Comparison of ENCODE assay signal across 8 mouse cellular contexts in genomic region chr6:99666318-99667171, GRCm38 (mm10). TPM values are rescaled to one million over a fixed set of nuclear protein-coding genes. Genes with fewer than 3 reads are reported as not detected.
DNase-seq lines count a peak whose midpoint lies in the region; ATAC-seq and TF ChIP-seq lines count a peak whose summit lies in the region.

Gene Eif4e3, minus strand, starts transcription at chr6:99666771.
Gene Gm20696, minus strand, starts transcription at chr6:99666797.

- H3K27ac ChIP-seq in hindbrain, embryonic 16.5 days (ENCODE audit: low read depth, low read length) = peak within 1 kb of the TSS; percentile 76
- H3K27ac ChIP-seq in midbrain, embryonic 15.5 days = peak within 1 kb of the TSS; percentile 70
- peak within 1 kb of the TSS; percentile 78 for H3K27ac ChIP-seq in stomach, postnatal 0 days (replicated peaks)

- WGBS in hindbrain, embryonic 16.5 days = under 1% methylated on average over 44 of the region's 75 CpGs
- under 1% methylated on average over 72 of the region's 75 CpGs for WGBS in midbrain, embryonic 15.5 days
- WGBS in stomach, postnatal 0 days = 1% methylated on average over 60 of the region's 75 CpGs

- H3K36me3 ChIP-seq in hindbrain, embryonic 16.5 days (ENCODE audit: control insufficient read depth, insufficient read depth, low read length) = no peaks in the 10 kb centered on the region
- no peaks in the 10 kb centered on the region for H3K36me3 ChIP-seq in midbrain, embryonic 15.5 days (replicated peaks)
- no peaks in the 10 kb centered on the region for H3K36me3 ChIP-seq in stomach, postnatal 0 days (ENCODE audit: control insufficient read depth, insufficient read depth, low read length)

- TF ChIP-seq CTCF in stomach, postnatal 0 days (IDR thresholded peaks at IDR 0.05; ENCODE audit: low read depth) = no peak

- peak within 1 kb of the TSS; percentile 70 for H3K4me3 ChIP-seq in hindbrain, embryonic 16.5 days (ENCODE audit: low read length)
- peak within 1 kb of the TSS; percentile 67 for H3K4me3 ChIP-seq in midbrain, embryonic 15.5 days
- H3K4me3 ChIP-seq in stomach, postnatal 0 days (ENCODE audit: low read depth, low read length) = peak within 1 kb of the TSS; percentile 85

- no peaks in the 10 kb centered on the region for H3K27me3 ChIP-seq in hindbrain, embryonic 16.5 days (replicated peaks; ENCODE audit: control insufficient read depth, insufficient read depth, low read length)
- H3K27me3 ChIP-seq in midbrain, embryonic 15.5 days (replicated peaks) = no peaks in the 10 kb centered on the region; the same call in 1 of the 2 replicates
- H3K27me3 ChIP-seq in stomach, postnatal 0 days (ENCODE audit: control insufficient read depth, insufficient read depth, low read length) = no peaks in the 10 kb centered on the region

- H3K4me2 ChIP-seq in hindbrain, embryonic 16.5 days (ENCODE audit: low read length) = peak within 1 kb of the TSS; percentile 91
- H3K4me2 ChIP-seq in midbrain, embryonic 15.5 days = peak within 1 kb of the TSS; percentile 80
- H3K4me2 ChIP-seq in stomach, postnatal 0 days (replicated peaks; ENCODE audit: low read depth) = peak within 1 kb of the TSS; percentile 91

- ATAC-seq in hindbrain, embryonic 16.5 days = peak; percentile 67
- ATAC-seq in midbrain, embryonic 15.5 days (replicated peaks) = peak; percentile 32
- peak; percentile 82 for ATAC-seq in stomach, postnatal 0 days (ENCODE audit: low FRiP score, low TSS enrichment)

- DNase-seq in layer of hippocampus, adult 8-10 months (ENCODE audit: low spot score in 2 of 2) = no peak
- no peak for DNase-seq in layer of hippocampus, adult 18-20 months (ENCODE audit: low spot score in 2 of 2)
- DNase-seq in cerebellum, adult 9-11 months = peak; percentile 95
- DNase-seq in gastrocnemius, postnatal 10 days = peak; percentile 65
- peak; percentile 57 for DNase-seq in liver
- DNase-seq in stomach, postnatal 0 days (ENCODE audit: low spot score) = peak; percentile 78

- no peak for TF ChIP-seq EP300 in stomach, postnatal 0 days (optimal IDR thresholded peaks at IDR 0.05)

- H3K9ac ChIP-seq in hindbrain, embryonic 16.5 days (ENCODE audit: low read depth, low read length) = peak within 1 kb of the TSS; percentile 80
- H3K9ac ChIP-seq in midbrain, embryonic 15.5 days = peak within 1 kb of the TSS; percentile 70
- H3K9ac ChIP-seq in stomach, postnatal 0 days (ENCODE audit: low read length) = peak within 1 kb of the TSS; percentile 77

- peaks cover 28% of the 10 kb centered on the region for H3K4me1 ChIP-seq in hindbrain, embryonic 16.5 days (ENCODE audit: control insufficient read depth, insufficient read depth, low read depth, low read length)
- H3K4me1 ChIP-seq in midbrain, embryonic 15.5 days = peaks cover 57% of the 10 kb centered on the region
- no peaks in the 10 kb centered on the region; the same call in 1 of the 2 replicates for H3K4me1 ChIP-seq in stomach, postnatal 0 days (replicated peaks; ENCODE audit: control insufficient read depth, insufficient read depth)

- H3K9me3 ChIP-seq in hindbrain, embryonic 16.5 days (ENCODE audit: control insufficient read depth, low read length) = no peaks in the 10 kb centered on the region
- no peaks in the 10 kb centered on the region for H3K9me3 ChIP-seq in midbrain, embryonic 15.5 days
- no peaks in the 10 kb centered on the region for H3K9me3 ChIP-seq in stomach, postnatal 0 days (ENCODE audit: control insufficient read depth, low read length)

RNA-seq across cellular contexts. Expression of gene Eif4e3, which starts in this region (rescaled TPM):
- 10 to 100 TPM; 20.1 to 27.8 (median 25.3) TPM for total RNA-seq in layer of hippocampus, adult 8-10 months (2022)
- total RNA-seq in layer of hippocampus, adult 18-20 months (2021) = 10 to 100 TPM; 21.6 to 25.2 TPM
- total RNA-seq in gastrocnemius, postnatal 10 days (2021) = 10 to 100 TPM; 14.6 to 14.8 TPM
- 5.7 and 6.4 TPM in 2 replicates for polyA plus RNA-seq in hindbrain, embryonic 16.5 days (2015; fragmentation: Nextera tagmentation; extraction: Ambion mirVana)
- polyA plus RNA-seq in midbrain, embryonic 15.5 days (2015; fragmentation: Nextera tagmentation; extraction: Ambion mirVana) = 8.6 TPM in 2 replicates
- 7.8 and 8.3 TPM in 2 replicates for polyA plus RNA-seq in stomach, postnatal 0 days (2015; fragmentation: Nextera tagmentation; extraction: Ambion mirVana)

RNA-seq across cellular contexts. Expression of gene Gm20696, which starts in this region (rescaled TPM):
- total RNA-seq in layer of hippocampus, adult 8-10 months (2022) = 10 to 100 TPM in 1 of 4 experiments, 1 to 10 TPM in 3; 6.4 to 10.0 (median 7.2) TPM
- total RNA-seq in layer of hippocampus, adult 18-20 months (2021) = 1 to 10 TPM; 5.7 to 7.4 TPM
- total RNA-seq in gastrocnemius, postnatal 10 days (2021) = 1 to 10 TPM; 2.0 to 3.9 TPM
- 1.8 and 1.9 TPM in 2 replicates for polyA plus RNA-seq in hindbrain, embryonic 16.5 days (2015; fragmentation: Nextera tagmentation; extraction: Ambion mirVana)
- 2.9 and 4.7 TPM in 2 replicates for polyA plus RNA-seq in midbrain, embryonic 15.5 days (2015; fragmentation: Nextera tagmentation; extraction: Ambion mirVana)
- 1.4 and 1.8 TPM in 2 replicates for polyA plus RNA-seq in stomach, postnatal 0 days (2015; fragmentation: Nextera tagmentation; extraction: Ambion mirVana)

Comparison
In these comparisons a context has a peak if more than half of its experiments do, and no peak if none do; other contexts are left out.
1. DNase-seq: peak in cerebellum, adult 9-11 months (single experiment), gastrocnemius, postnatal 10 days (single experiment), liver (single experiment) and stomach, postnatal 0 days (single experiment); none in layer of hippocampus, adult 8-10 months (0 of 2) and layer of hippocampus, adult 18-20 months (0 of 2).
2. ATAC-seq: peak in every context shown above with its lines; median percentile 82 in stomach, postnatal 0 days; 67 in hindbrain, embryonic 16.5 days; 32 in midbrain, embryonic 15.5 days.
3. Peak in every context shown above with its lines, with median percentiles within 50 percentile points of each other: H3K27ac ChIP-seq, H3K4me2 ChIP-seq, H3K4me3 ChIP-seq and H3K9ac ChIP-seq.